Mouse (Mus musculus) E14TG2a.4 (cell line): ENCODE data around the gene Sema5a.

ENCODE experiments used
- CTCF ChIP-seq: conservative IDR thresholded peaks from 2 replicates; pipeline ENCODE4 v1.5.1; 2014; ENCODE audit warnings: low read length
- NANOG ChIP-seq: IDR thresholded peaks from 2 replicates; pipeline ENCODE4 v1.6.1; 2014; ENCODE audit warnings: borderline replicate concordance, low read length, mixed read lengths

DNA sequence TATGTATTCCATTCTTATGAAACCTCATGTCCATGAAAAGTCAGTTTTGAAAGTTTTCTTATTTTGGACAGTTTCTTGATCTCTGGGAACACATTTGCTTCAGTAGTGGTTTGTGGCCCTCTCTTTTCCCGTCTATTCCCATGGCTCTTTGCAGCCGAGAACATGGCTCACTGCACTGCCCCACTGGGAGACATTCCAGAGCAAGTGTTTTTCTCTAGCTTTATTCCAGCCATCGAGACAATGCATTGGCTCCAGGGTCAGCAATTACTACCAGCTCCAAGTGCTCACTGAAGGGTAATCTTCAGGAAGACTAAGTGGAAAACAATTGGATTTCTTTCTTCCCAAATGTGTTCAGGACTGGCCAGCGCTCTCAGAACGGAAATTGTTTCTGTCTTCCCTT, 94.8 kb downstream of the Sema5a start:
- TF ChIP-seq CTCF (no peak), NANOG (no peak)
